Mouse (Mus musculus): ENCODE measurements around the gene Usp51. TPM values are rescaled to one million over a fixed set of nuclear protein-coding genes. Genes with fewer than 3 reads are reported as not detected.
A peak's percentile ranks its signal among the peaks of the same experiment; 100 is the strongest.
"Not testable (repeated sequence)": the region's sequence is repeated elsewhere in the genome, so short reads cannot be mapped to it uniquely, and the experiment has no call there.

Usp51 gene
- 0.84 and 1.2 TPM in 2 replicates for polyA plus RNA-seq (2015; fragmentation: Nextera tagmentation; extraction: Ambion mirVana)

DNA sequence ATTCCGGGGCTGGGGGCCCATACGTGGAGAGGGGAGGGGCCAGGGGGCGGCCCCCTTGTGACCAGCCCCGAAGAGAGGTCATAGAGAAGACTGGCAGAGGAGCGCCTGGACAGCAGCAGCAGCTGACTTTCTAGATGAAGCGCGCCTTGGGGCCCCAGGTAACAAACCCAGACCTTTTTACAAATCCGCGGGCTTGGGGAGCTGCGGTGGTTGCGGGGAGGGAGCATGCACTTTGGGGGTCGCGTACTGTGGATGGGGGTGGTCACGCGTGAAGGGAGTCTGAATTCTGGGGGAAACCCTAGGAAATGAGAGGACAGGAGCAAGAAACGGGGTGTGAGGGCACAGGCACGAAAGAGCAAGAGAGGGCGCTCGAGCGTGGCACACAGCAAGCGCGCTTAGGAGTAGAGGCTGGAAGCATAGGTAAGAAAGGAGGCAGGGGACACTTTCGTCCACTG lies at the start of gene Usp51:
Gene Usp51 (plus strand): TSS at position 83 of the 455 bp plus-strand sequence.
- no peaks in the 10 kb centered on the region for H3K9me3 ChIP-seq
- peak within 1 kb of the TSS; percentile 60 for H3K27ac ChIP-seq
- H3K4me1 ChIP-seq, result no peaks in the 10 kb centered on the region
- peaks cover 13% of the 10 kb centered on the region; the same call in 1 of the 2 replicates for H3K27me3 ChIP-seq
- H3K36me3 ChIP-seq, result no peaks in the 10 kb centered on the region
- 23% methylated on average over 23 of the region's 23 CpGs for WGBS
- ATAC-seq (ENCODE audit: insufficient number of reproducible peaks, insufficient read depth, low FRiP score, low TSS enrichment, low read depth), result peak; percentile 72
- H3K9ac ChIP-seq, result peak within 1 kb of the TSS; percentile 69
- H3K4me2 ChIP-seq, result peak within 1 kb of the TSS; percentile 59
- peak within 1 kb of the TSS; percentile 55 for H3K4me3 ChIP-seq

DNA sequence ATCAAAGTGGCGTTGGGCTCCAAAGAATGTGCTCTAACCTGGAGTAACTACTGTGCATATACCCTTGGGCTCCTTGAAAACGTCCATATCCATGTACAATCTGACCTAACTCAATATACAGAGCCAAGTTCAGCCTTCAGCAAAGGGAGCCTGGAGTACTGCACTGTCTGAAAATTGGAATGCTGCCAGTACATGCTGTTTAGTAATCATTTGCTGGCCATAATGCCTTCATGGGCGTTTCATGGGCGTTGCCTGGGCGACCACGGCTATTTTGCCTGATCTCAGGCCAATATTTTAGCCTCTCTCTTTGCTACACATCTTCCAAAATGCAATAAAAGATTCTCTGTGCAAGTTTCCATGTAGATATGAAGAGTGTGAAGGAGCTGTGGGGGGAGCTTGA lies 36.7 kb upstream of the Usp51 start:
- ATAC-seq (ENCODE audit: insufficient number of reproducible peaks, insufficient read depth, low FRiP score, low TSS enrichment, low read depth), result no peak
- Histone ChIP-seq H3K36me3 (no peaks in the 10 kb centered on the region), H3K4me2 (no peak overlapping the region), H3K4me3 (no peak overlapping the region), H3K27me3 (peaks cover 3% of the 10 kb centered on the region), H3K4me1 (0 out of 2 replicates have a peak, but pooled peaks cover 3% of the 10 kb centered on the region), H3K9ac (no peak overlapping the region), H3K27ac (no peak overlapping the region), H3K9me3 (no peaks in the 10 kb centered on the region)
- 68% methylated on average over 6 of the region's 6 CpGs for WGBS

- not testable (repeated sequence) for H3K9me3 ChIP-seq, H3K4me1 ChIP-seq, H3K4me3 ChIP-seq, H3K27ac ChIP-seq, H3K9ac ChIP-seq, H3K36me3 ChIP-seq
- H3K4me2 ChIP-seq, result peak overlapping the region; percentile 49
- 20% methylated on average over 6 of the region's 19 CpGs for WGBS
- peak; percentile 72 for ATAC-seq (ENCODE audit: insufficient number of reproducible peaks, insufficient read depth, low FRiP score, low TSS enrichment, low read depth)
- H3K27me3 ChIP-seq, result peaks cover 19% of the 10 kb centered on the region
Observed at GRCm38 (mm10) chrX:152973476-152974203, 32.6 kb upstream of the Usp51 start.

DNA sequence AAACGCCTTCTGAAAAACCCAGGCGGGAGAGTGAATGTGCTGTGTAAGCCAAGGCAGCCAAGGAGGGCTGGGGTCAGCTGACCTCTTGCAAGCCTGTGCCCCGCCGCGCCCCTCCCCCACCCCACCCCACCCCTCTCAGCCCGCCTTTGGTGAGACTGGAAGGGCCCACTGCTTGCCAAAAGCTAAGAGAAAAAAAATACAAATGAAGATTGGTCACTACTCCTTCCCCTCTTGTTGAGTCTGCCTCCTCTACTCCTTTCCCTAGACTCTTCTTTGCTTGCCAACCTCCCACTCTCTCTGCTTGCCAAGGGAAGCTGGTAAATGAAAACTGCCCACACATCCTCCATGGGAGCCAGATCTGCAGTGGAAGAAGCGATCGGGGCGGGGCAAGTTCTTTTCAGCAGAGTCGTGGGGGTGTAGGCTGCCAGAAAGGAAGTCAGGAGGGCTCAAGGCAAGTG lies 32.0 kb upstream of the Usp51 start:
- peak; percentile 15; the same call in 1 of the 2 replicates for ATAC-seq (ENCODE audit: insufficient number of reproducible peaks, insufficient read depth, low FRiP score, low TSS enrichment, low read depth)
- Histone ChIP-seq H3K27ac (no peak overlapping the region), H3K4me2 (peak overlapping the region; percentile 49), H3K4me3 (no peak overlapping the region), H3K36me3 (no peaks in the 10 kb centered on the region), H3K27me3 (peaks cover 19% of the 10 kb centered on the region), H3K9ac (no peak overlapping the region), H3K9me3 (no peaks in the 10 kb centered on the region), H3K4me1 (0 out of 2 replicates have a peak, but pooled peaks cover 3% of the 10 kb centered on the region)
- 25% methylated on average over 9 of the region's 10 CpGs for WGBS

- Histone ChIP-seq H3K27ac (no peak overlapping the region), H3K4me2 (no peak overlapping the region), H3K27me3 (peaks cover 19% of the 10 kb centered on the region), H3K4me3 (no peak overlapping the region), H3K9me3 (no peaks in the 10 kb centered on the region), H3K9ac (no peak overlapping the region), H3K36me3 (no peaks in the 10 kb centered on the region), H3K4me1 (0 out of 2 replicates have a peak, but pooled peaks cover 3% of the 10 kb centered on the region)
- no peak for ATAC-seq (ENCODE audit: insufficient number of reproducible peaks, insufficient read depth, low FRiP score, low TSS enrichment, low read depth)
- 82% methylated on average over 6 of the region's 6 CpGs for whole genome bisulfite sequencing
Observed at GRCm38 (mm10) chrX:152976538-152976937, 29.7 kb upstream of the Usp51 start.

GRCm38 (mm10) chrX:152985009-152985408 lies 21.3 kb upstream of the Usp51 start:
- Histone ChIP-seq H3K9me3 (no peaks in the 10 kb centered on the region), H3K9ac (no peak overlapping the region), H3K27me3 (no peaks in the 10 kb centered on the region), H3K36me3 (no peaks in the 10 kb centered on the region), H3K27ac (no peak overlapping the region), H3K4me1 (no peaks in the 10 kb centered on the region), H3K4me3 (no peak overlapping the region), H3K4me2 (no peak overlapping the region)
- no peak for ATAC-seq (ENCODE audit: insufficient number of reproducible peaks, insufficient read depth, low FRiP score, low TSS enrichment, low read depth)
- 70% methylated on average over 2 of the region's 2 CpGs for WGBS

DNA sequence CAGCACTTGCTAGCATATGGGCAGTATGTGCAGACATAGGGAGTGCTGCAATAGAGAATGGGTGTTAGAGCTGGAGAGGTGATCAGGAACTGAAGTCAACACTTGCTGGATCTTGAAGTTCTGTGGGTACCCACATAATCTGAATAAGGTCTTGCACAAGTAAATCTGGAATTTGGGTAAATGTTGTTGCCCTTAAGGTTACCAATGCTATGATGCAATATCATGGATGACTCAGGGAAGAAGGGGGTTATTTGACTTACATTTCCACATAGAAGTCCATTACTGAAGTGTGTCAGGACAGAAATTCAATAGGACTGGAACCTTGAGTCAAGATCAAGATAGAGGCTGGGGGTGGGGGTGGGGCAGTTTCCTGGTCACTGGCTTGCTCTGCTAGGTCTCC lies 16.4 kb upstream of the Usp51 start:
- H3K36me3 ChIP-seq; H3K27ac ChIP-seq; ATAC-seq (ENCODE audit: insufficient number of reproducible peaks, insufficient read depth, low FRiP score, low TSS enrichment, low read depth); H3K4me3 ChIP-seq; H3K4me1 ChIP-seq; H3K4me2 ChIP-seq; H3K9ac ChIP-seq; H3K27me3 ChIP-seq; H3K9me3 ChIP-seq: not testable (repeated sequence)

DNA sequence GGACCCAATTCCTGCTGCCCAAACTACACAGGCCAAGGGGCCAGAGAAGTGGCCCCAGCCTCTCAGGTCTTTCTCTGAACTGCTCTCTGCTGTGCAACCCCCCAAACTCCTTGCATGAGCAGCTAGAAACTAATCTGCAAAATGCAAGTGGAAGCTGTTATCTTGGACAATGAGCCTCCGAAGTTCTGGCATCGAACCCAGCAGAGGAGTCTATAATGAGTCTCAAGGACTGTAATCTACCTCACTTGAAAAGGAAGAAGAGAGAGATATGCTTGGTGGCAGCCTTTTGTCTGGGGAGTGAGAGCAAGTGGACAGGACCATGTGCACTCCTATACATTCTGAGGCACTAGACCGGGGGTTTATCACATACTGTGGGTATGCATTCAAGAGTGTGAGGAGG lies 10.2 kb upstream of the Usp51 start:
- H3K4me2 ChIP-seq; H3K9me3 ChIP-seq; H3K27me3 ChIP-seq; H3K36me3 ChIP-seq; H3K27ac ChIP-seq; H3K9ac ChIP-seq; H3K4me3 ChIP-seq; H3K4me1 ChIP-seq; ATAC-seq (ENCODE audit: insufficient number of reproducible peaks, insufficient read depth, low FRiP score, low TSS enrichment, low read depth): not testable (repeated sequence)
- no CpG with 5 or more reads among the region's 3 CpGs for WGBS

GRCm38 (mm10) chrX:153007021-153007684 lies 884 bp downstream of the Usp51 start:
- Histone ChIP-seq H3K9me3 (no peaks in the 10 kb centered on the region), H3K4me1 (no peaks in the 10 kb centered on the region), H3K36me3 (no peaks in the 10 kb centered on the region), H3K4me3 (peak overlapping the region; percentile 55), H3K27me3 (peaks cover 17% of the 10 kb centered on the region; the same call in 1 of the 2 replicates), H3K27ac (peak overlapping the region; percentile 60), H3K4me2 (peak overlapping the region; percentile 59), H3K9ac (peak overlapping the region; percentile 69)
- peak; percentile 76 for ATAC-seq (ENCODE audit: insufficient number of reproducible peaks, insufficient read depth, low FRiP score, low TSS enrichment, low read depth)
- 28% methylated on average over 31 of the region's 58 CpGs for WGBS

GRCm38 (mm10) chrX:153007685-153008047 lies 1.4 kb downstream of the Usp51 start:
- WGBS, result 38% methylated on average over 9 of the region's 9 CpGs
- Histone ChIP-seq H3K27ac (no peak overlapping the region), H3K27me3 (peaks cover 21% of the 10 kb centered on the region), H3K4me1 (no peaks in the 10 kb centered on the region), H3K36me3 (no peaks in the 10 kb centered on the region), H3K4me2 (peak overlapping the region; percentile 59), H3K4me3 (peak overlapping the region; percentile 55), H3K9ac (peak overlapping the region; percentile 69; the same call in 1 of the 2 replicates), H3K9me3 (no peaks in the 10 kb centered on the region)
- no peak for ATAC-seq (ENCODE audit: insufficient number of reproducible peaks, insufficient read depth, low FRiP score, low TSS enrichment, low read depth)

DNA sequence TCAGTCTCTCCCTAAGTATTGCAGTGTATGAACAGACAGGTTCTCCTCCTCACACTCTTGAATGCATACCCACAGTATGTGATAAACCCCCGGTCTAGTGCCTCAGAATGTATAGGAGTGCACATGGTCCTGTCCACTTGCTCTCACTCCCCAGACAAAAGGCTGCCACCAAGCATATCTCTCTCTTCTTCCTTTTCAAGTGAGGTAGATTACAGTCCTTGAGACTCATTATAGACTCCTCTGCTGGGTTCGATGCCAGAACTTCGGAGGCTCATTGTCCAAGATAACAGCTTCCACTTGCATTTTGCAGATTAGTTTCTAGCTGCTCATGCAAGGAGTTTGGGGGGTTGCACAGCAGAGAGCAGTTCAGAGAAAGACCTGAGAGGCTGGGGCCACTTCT lies 19.0 kb downstream of the Usp51 start:
- whole genome bisulfite sequencing, result no CpG with 5 or more reads among the region's 3 CpGs
- H3K4me1 ChIP-seq; H3K9ac ChIP-seq; H3K4me3 ChIP-seq; ATAC-seq (ENCODE audit: insufficient number of reproducible peaks, insufficient read depth, low FRiP score, low TSS enrichment, low read depth); H3K4me2 ChIP-seq; H3K36me3 ChIP-seq; H3K27ac ChIP-seq; H3K9me3 ChIP-seq; H3K27me3 ChIP-seq: not testable (repeated sequence)

GRCm38 (mm10) chrX:153025709-153026108 lies 19.4 kb downstream of the Usp51 start:
- H3K27ac ChIP-seq; H3K36me3 ChIP-seq; H3K27me3 ChIP-seq; H3K4me3 ChIP-seq; H3K9me3 ChIP-seq; H3K4me1 ChIP-seq; H3K9ac ChIP-seq; H3K4me2 ChIP-seq; ATAC-seq (ENCODE audit: insufficient number of reproducible peaks, insufficient read depth, low FRiP score, low TSS enrichment, low read depth): not testable (repeated sequence)
- 82% methylated on average over 3 of the region's 3 CpGs for WGBS

All from embryonic facial prominence, embryonic 13.5 days (tissue).